Mouse (Mus musculus) hindbrain, postnatal 0 days (tissue): ENCODE measurements around the gene Glb1l3. TPM values are rescaled to one million over a fixed set of nuclear protein-coding genes. Genes with fewer than 3 reads are reported as not detected.
"Not testable (repeated sequence)": the region's sequence is repeated elsewhere in the genome, so short reads cannot be mapped to it uniquely, and the experiment has no call there.

Source experiments
- ATAC-seq: fragments of 200-750 bp; cut with Nextera tagmentation; 2 replicates; pipeline ENCODE4 v1.8.0; 2017; ENCODE audit warnings: mild to moderate bottlenecking, moderate TSS enrichment, moderate library complexity
- DNase-seq: peaks from one replicate; pipeline ENCODE4 v3.0.0-alpha.2; 2015; ENCODE audit warnings: low spot score
- H3K27ac ChIP-seq: fragments of 300-500 bp; sonication (generic); 2 replicates; pipeline ENCODE4 v1.5.1; 2014; ENCODE audit warnings: mild to moderate bottlenecking
- H3K27me3 ChIP-seq: fragments of 300-500 bp; sonication (generic); 2 replicates; pipeline ENCODE4 v1.6.1; 2014; ENCODE audit warnings: low read length, mixed read lengths; ENCODE audit not compliant: insufficient read depth
- H3K36me3 ChIP-seq: fragments of 300-500 bp; sonication (generic); 2 replicates; pipeline ENCODE4 v1.6.1; 2014; ENCODE audit warnings: low read length, mixed read lengths; ENCODE audit not compliant: insufficient read depth
- H3K4me1 ChIP-seq: fragments of 300-500 bp; sonication (generic); 2 replicates; pipeline ENCODE4 v1.6.1; 2014; ENCODE audit warnings: antibody characterized with exemption, low read length, mixed read lengths; ENCODE audit not compliant: insufficient read depth
- H3K4me2 ChIP-seq: fragments of 300-500 bp; sonication (generic); 2 replicates; pipeline ENCODE4 v1.6.1; 2014; ENCODE audit warnings: low read depth, mild to moderate bottlenecking, low read length, moderate library complexity, mixed read lengths
- H3K4me3 ChIP-seq: fragments of 300-500 bp; sonication (generic); 2 replicates; pipeline ENCODE4 v1.5.1; 2014; ENCODE audit warnings: low read length
- H3K9ac ChIP-seq: fragments of 300-500 bp; sonication (generic); replicated peaks from 2 replicates; pipeline ENCODE4 v1.6.1; 2014; ENCODE audit warnings: mild to moderate bottlenecking, low read length, moderate library complexity, mixed read lengths
- H3K9me3 ChIP-seq: fragments of 300-500 bp; sonication (generic); 2 replicates; pipeline ENCODE4 v1.6.1; 2016; ENCODE audit warnings: low read length, mixed read lengths
- CTCF ChIP-seq: IDR thresholded peaks from 2 replicates; pipeline ENCODE4 v1.5.1; 2016; ENCODE audit warnings: antibody characterized with exemption, control low read depth, low read depth
- WGBS: fragments of 180-500 bp; shearing (Covaris S2); extraction: QIAGEN DNeasy Blood & Tissue Kit; methylation state at CpG from one replicate; pipeline ENCODE4 v1.1.7; 2014; 5-methylcytosine and 5-hydroxymethylcytosine counted together
- polyA plus RNA-seq: library from polyadenylated mRNA; unstranded; fragments of >200 nt; fragmentation: Nextera tagmentation; extraction: Ambion mirVana; gene quantifications from 2 replicates; pipeline ENCODE4 v1.2.1, GENCODE M21; 2015
- total RNA-seq: library from RNA; depleted of rRNA; stranded (reverse); fragments of >200 nt; gene quantifications from 2 replicates; pipeline ENCODE4 v1.2.3, GENCODE M21; 2014; rRNA removed

Gene Glb1l3
- total RNA-seq (not detected in 2 replicates), polyA plus RNA-seq (0.39 TPM in 1 of 2 replicates, not detected in the other)

DNA sequence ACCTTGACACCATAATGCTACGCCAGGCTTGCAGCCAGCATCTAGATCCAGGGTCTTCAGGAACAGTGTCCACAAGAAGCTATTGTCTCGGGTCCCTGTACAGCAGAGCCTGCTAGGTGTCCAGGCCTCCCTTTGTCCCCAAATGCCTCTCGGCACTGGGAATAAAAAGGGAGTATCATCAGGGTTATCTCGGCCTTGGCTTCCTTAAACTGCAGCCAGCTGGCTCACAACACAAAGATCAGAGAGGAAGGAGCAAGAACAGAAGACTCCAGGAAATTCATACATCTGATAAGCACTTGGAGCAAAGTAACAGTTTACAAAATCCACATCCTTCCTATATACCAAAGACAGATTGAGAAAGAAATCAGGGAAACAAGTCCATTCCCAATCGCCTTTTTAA, at the start of gene Glb1l3:
Gene Glb1l3, minus strand, starts transcription at position 140 of the 400 bp plus-strand sequence.
- H3K27me3 ChIP-seq: no peaks in the 10 kb centered on the region
- H3K9ac ChIP-seq: no peak within 1 kb of the TSS
- ATAC-seq (no peak), DNase-seq (no peak)
- no peaks in the 10 kb centered on the region for H3K4me1 ChIP-seq
- H3K36me3 ChIP-seq: no peaks in the 10 kb centered on the region
- no peak within 1 kb of the TSS for H3K27ac ChIP-seq
- WGBS: 79% methylated on average over 5 of the region's 5 CpGs
- TF ChIP-seq CTCF: no peak
- H3K9me3 ChIP-seq: no peaks in the 10 kb centered on the region; the same call in 1 of the 2 replicates
- H3K4me3 ChIP-seq: no peak within 1 kb of the TSS
- no peak within 1 kb of the TSS for H3K4me2 ChIP-seq

DNA sequence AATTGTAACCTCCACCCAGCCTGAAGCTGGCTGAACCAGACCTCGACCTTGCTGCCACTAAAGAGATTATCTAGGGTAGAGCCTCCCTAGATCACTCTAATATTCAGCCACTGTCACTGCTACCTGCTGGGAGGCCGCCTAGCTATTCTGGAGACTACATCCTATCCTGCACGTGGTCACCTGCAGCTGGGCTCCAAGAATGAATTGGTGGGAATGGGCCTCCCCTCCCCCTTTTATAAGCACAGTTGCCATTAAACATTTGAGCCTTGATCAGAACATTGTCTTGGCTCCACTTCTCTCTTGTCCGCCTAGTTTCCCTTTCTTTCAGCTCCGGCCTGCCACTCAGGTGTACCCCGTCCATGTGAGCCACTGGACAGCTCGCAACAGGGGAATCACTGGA, 9.2 kb upstream of the Glb1l3 start:
- not testable (repeated sequence) for ATAC-seq

DNA sequence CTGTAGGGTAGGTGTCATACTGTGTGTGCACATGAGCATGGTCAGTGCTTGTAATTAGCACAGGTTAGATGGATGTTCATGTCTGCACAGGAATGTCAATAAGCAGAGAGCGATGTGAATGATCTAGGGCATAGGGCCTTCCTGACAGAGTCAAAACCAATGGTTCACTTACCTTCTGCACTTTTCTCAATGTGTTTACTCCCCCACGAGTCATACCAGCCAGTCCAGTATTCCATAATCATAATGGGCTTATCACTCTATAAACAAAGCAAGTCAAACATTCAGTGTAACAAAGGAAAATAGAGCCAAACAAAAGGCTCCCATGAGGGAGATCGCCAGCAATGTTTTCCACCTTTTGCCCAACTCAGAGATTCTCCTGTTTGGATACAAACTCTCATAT, 29.6 kb downstream of the Glb1l3 start:
- Histone ChIP-seq H3K27ac (no peak overlapping the region), H3K27me3 (no peaks in the 10 kb centered on the region), H3K4me1 (no peaks in the 10 kb centered on the region), H3K4me2 (no peak overlapping the region), H3K9me3 (no peaks in the 10 kb centered on the region), H3K9ac (no peak overlapping the region), H3K4me3 (no peak overlapping the region), H3K36me3 (no peaks in the 10 kb centered on the region)
- WGBS: 80% methylated on average over 3 of the region's 3 CpGs
- DNase-seq (no peak), ATAC-seq (no peak)
- no peak for TF ChIP-seq CTCF

More for the DNA sequence above, 9.2 kb upstream of the Glb1l3 start:
- H3K27ac ChIP-seq, H3K9me3 ChIP-seq, H3K4me1 ChIP-seq, H3K9ac ChIP-seq, H3K4me2 ChIP-seq, DNase-seq, H3K4me3 ChIP-seq, H3K36me3 ChIP-seq, H3K27me3 ChIP-seq: not testable (repeated sequence)
- WGBS: 81% methylated on average over 7 of the region's 7 CpGs

DNA sequence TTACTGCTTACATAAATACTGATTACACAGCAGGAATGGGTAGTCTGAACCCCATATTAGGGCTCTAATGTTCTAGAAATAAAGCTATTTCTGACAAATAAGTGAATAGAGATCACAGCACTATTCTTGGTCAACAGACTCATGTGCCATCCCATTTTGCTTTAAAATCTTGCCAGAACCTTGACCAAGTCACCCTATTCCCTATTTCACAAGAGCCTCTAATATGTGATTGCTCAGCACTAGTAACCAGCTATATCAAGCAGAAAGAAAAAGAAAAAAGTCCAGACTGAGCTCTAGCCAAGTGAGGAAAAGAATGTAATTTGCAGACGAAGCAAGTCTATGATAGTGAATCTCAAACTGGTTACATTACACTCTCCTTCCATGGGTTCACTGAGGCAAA, 40.7 kb downstream of the Glb1l3 start:
- no peak overlapping the region for H3K27ac ChIP-seq
- no peaks in the 10 kb centered on the region for H3K9me3 ChIP-seq
- no peaks in the 10 kb centered on the region for H3K4me1 ChIP-seq
- H3K27me3 ChIP-seq: no peaks in the 10 kb centered on the region
- WGBS: 73% methylated on average over 1 of the region's 1 CpGs
- ATAC-seq (no peak), DNase-seq (no peak)
- no peak overlapping the region for H3K4me2 ChIP-seq
- TF ChIP-seq CTCF: no peak
- no peak overlapping the region for H3K4me3 ChIP-seq
- no peak overlapping the region for H3K9ac ChIP-seq
- H3K36me3 ChIP-seq: no peaks in the 10 kb centered on the region

DNA sequence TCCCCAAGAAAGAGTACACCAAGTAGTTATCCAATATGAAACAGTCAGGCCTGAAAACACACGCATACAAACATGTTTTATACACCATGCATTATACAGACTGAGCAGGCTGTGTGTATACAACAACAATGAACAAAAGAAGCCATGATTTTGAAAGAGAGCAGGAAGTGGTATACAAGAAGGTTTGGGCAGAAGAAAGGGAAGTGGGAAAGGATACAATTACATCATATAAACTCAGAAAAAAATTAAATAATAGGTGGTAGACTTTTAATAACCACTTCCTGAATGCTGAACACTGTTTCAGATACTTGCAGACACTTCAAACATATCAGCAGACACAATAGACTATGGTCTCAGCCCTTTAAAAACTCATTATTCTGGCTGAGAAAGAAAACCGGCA, 52.0 kb downstream of the Glb1l3 start:
- Histone ChIP-seq H3K27ac (no peak overlapping the region), H3K9me3 (no peaks in the 10 kb centered on the region), H3K4me1 (peaks cover 7% of the 10 kb centered on the region; the same call in 1 of the 2 replicates), H3K27me3 (no peaks in the 10 kb centered on the region), H3K9ac (no peak overlapping the region), H3K36me3 (no peaks in the 10 kb centered on the region), H3K4me3 (no peak overlapping the region), H3K4me2 (no peak overlapping the region)
- 82% methylated on average over 2 of the region's 2 CpGs for WGBS
- ATAC-seq (no peak), DNase-seq (no peak)
- no peak for TF ChIP-seq CTCF

DNA sequence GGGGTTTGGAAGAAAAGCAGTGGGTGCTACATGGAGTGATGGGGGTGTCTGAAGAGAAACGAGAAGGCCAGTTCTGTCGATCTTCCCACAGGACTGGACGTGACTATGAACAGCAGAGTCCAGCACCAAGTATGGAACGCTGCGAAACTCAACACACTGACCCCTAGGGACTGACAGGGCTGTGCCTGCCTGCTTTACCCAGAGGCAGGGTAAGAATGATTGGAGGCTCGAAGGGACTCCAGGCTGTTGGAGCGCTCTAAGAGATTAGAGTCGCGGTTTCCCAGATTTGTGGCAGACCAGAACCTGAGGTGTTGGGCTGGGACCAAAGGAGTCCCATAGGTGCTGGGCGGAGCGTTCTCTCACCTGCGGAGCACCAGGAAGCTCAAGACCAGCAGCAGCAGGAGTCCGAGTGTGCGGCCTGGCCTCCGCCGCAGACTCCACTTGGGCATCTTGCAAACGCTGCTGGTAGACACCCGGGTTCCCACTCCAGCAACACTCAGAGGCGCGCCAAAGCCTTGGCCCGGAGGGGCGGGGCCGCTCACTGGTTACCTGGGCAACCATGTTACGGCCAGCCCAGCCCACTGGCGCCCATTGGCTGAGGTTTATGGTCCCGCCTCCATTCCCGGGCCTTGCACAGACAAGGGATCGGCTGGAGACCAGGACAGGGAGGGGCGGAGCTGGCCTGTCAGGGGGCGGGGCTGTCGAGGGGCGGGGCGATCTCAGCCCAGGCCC, 54.6 kb downstream of the Glb1l3 start, which contains the start of gene Glb1l2:
Gene Glb1l2, minus strand, starts transcription at position 534 of the 732 bp plus-strand sequence.
- H3K27me3 ChIP-seq: no peaks in the 10 kb centered on the region
- no peaks in the 10 kb centered on the region for H3K9me3 ChIP-seq
- H3K9ac ChIP-seq: peak within 1 kb of the TSS; percentile 49
- peaks cover 7% of the 10 kb centered on the region; the same call in 1 of the 2 replicates for H3K4me1 ChIP-seq
- DNase-seq (peak; percentile 97), ATAC-seq (peak; percentile 100)
- H3K27ac ChIP-seq: peak within 1 kb of the TSS; percentile 60
- no peaks in the 10 kb centered on the region for H3K36me3 ChIP-seq
- under 1% methylated on average over 33 of the region's 33 CpGs for WGBS
- peak; percentile 41 for TF ChIP-seq CTCF
- H3K4me2 ChIP-seq: peak within 1 kb of the TSS; percentile 85
- H3K4me3 ChIP-seq: peak within 1 kb of the TSS; percentile 55

DNA sequence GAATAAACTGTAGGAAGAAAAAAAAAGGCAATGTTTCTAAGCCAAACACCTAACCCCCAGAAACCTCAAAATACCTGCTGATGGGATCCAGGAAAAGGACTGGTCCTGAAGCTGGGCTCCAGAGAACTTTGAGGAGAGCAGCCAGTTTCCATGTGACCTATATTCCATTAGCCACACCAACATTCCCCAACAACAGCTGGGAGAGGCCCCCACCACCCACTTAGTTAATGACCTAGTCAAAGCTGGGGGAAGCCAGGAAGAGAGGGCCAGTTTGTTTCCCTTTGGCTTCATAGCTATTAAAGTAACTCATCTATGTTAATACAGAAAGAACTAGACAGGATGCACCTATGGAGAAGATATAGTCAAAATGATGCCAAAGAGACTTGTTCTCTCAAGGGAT, 56.4 kb downstream of the Glb1l3 start:
- H3K9ac ChIP-seq: no peak overlapping the region
- H3K4me2 ChIP-seq: no peak overlapping the region
- no peaks in the 10 kb centered on the region for H3K27me3 ChIP-seq
- H3K36me3 ChIP-seq: no peaks in the 10 kb centered on the region
- DNase-seq: no peak
- H3K9me3 ChIP-seq: no peaks in the 10 kb centered on the region
- no peak for TF ChIP-seq CTCF
- no peak overlapping the region for H3K27ac ChIP-seq
- no peak for ATAC-seq
- H3K4me1 ChIP-seq: peaks cover 7% of the 10 kb centered on the region; the same call in 1 of the 2 replicates
- H3K4me3 ChIP-seq: no peak overlapping the region
